Mouse (Mus musculus): ENCODE results near the gene Atp1a2.
"Not testable (repeated sequence)": the region's sequence is repeated elsewhere in the genome, so short reads cannot be mapped to it uniquely, and the experiment has no call there.

The Atp1a2 gene

DNA sequence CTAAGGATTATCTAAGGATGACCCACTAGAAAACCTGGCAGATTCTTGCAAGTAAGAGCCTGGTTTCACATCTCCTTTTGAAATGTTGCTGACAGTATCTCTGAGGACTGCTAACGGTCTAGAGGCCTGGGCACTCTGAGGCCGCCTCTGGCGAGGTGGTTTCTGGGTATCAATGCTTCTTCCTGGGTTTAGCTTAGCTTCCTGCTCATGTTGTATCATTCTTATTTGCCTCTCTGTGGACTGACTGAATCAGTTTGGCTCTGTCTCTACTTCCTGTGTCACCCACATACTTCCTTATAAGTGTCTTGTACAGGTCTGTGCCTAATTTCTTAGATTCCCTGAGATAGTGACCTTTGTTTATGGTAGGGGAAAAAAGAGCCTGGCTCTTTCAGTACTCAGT is 20.7 kb downstream of the Atp1a2 start:
- DNase-seq (ENCODE audit: extremely low spot score, low read depth, low spot score), result no peak

DNA sequence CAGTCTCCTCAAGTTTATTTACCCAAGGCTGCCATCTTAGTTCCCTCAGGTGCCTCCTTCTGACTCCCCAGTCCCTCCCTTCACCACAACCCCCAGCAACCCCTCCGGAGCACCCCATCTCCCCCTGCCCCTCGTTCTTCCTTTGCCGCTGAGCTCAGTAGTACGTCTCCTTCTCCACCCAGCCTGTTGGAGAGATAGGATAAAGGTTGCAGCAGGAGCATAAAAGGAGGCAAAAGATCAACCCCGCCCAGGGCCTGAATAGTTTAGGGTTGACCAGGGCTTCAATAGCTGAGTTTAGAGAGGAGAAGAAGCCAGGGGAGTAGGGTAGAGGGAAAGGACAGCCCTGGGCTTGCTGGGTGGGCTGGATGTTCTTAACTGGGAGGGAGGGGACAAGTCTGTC is 23.3 kb downstream of the Atp1a2 start:
- DNase-seq (ENCODE audit: extremely low spot score, low read depth, low spot score), result no peak

DNA sequence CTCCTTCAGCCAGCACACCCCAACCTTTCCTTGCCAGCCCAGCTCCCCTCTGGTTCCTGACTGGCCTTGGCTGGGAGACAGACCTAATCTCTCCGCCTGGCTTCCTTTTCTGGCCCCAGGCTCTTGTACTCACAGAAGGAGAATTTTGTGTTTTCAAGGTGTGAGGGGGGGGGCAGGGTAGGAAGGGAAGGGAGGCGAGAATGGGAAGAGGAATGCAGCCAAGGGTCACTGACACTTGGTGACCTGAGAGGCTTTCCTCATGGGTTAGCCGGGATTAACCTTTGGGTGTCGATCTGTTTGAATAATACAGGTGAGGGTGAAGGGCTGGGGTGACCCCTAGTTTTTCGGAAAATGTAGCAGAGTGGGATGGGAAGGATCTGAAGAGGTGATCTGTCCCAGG is 23.7 kb downstream of the Atp1a2 start:
- no peak for DNase-seq (ENCODE audit: extremely low spot score, low read depth, low spot score)

DNA sequence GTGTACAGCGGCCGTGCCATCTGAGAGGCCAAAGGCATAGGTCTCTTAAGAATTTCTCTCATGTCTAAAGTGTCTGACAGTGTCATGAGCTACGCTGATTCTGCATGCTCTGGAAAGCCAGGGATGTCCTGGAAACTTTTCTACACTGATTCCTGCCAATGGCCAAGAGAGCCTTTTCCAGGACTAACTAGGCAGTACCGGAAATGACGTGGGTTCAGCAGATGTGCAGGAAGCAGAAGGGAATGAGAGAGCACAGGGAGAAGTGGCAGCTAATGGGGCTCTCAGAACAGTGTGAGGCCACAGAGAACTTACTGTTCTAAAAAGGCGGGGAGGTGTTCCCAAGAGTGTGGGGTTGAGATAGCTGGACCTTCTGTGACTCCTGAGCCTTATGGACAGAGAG is 24.5 kb downstream of the Atp1a2 start:
- no peak for DNase-seq (ENCODE audit: extremely low spot score, low read depth, low spot score)

DNA sequence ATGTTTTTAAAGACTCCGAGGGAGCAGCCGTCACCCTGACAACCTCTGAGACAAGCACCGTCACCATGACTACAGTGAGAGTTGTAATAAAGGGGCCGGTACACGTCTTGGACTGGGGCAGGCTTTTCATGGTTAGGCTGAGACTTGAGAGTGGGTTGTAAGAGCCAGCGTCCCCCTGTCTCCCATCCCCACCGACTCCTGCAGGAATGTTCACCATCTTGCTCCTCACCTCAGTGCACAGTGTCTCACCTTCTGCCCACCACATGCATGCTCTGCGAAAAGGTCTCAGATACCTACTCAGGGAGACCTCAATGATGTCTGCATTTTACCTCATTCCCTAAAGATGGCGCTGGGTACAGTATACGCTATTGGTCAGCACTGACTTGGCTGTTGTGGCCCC is 26.1 kb downstream of the Atp1a2 start:
- no peak for DNase-seq (ENCODE audit: extremely low spot score, low read depth, low spot score)

DNA sequence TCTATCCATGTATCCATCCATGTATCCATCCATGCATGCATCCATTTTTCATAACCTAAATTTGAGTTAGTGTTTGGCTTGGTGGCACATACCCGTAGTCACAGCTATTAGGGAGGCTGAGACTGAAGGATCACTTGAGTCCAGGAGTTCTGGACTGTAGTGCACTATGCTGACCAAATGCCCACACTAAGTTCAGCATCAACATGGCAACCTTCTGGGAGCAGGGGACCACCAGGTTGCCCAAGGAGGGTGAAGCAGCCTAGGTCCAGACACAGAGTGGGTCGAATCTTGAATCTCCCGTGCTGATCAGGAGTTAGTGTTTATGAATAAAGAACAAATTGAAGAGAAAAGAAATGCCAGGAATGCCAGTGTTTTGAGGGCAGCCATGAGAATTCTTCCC is 26.7 kb downstream of the Atp1a2 start:
- no peak for DNase-seq (ENCODE audit: extremely low spot score, low read depth, low spot score)

DNA sequence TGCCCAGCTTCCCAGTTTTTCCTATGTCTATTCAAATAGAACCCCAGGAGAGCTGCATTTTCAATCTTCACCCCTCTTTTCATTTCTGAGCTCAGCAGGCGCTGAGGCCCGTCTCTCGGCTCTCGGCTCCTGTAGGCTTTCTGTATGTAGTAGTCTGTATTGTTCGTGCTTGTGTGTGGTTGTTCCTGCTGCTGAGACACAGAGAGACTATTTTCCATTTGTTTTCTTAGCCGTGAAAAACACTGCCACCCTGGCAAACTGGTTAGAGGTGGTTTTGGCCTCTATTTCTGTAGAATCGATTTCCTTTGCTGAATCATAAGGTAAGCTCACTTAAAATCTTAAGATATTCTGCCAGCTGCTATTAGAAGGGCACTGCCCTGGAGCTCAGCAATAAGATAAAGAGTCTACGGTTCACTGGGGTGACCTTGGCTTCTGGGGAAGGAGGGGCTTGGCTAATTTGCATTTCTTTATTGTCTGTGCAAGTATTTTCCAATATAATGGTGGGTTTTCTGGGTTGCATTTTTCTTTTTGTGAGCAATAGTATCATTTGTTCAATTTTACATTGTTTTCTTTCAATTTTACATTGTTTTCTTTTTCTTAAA is 36.3 kb downstream of the Atp1a2 start, which contains the start of gene Igsf8:
Gene Igsf8, plus strand, starts transcription at position 165 of the 602 bp plus-strand sequence.
- DNase-seq (ENCODE audit: extremely low spot score, low read depth, low spot score), result no peak

DNA sequence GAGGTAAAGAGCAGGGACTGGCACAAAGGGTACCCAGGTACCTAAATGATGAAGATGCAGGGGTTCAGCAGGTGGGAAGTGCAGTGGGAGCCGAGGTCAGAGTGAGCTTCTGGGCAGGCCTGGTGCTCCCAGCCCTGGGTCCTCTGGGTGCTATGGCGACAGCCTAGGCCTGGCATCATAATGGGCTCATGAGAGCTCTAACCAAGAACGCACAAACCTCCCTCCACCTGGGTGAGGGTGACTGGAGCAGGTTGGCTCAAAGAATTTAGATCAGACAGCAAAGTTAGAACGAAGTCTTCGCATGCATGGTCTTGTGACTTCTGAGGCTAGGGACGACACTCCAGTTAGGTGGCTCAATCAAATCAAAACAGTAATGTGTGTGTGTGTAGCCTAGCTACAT is 39.5 kb downstream of the Atp1a2 start, which contains the start of gene Atp1a4:
Gene Atp1a4, minus strand, starts transcription at position 101 of the 400 bp plus-strand sequence.
- DNase-seq (ENCODE audit: extremely low spot score, low read depth, low spot score), result no peak

DNA sequence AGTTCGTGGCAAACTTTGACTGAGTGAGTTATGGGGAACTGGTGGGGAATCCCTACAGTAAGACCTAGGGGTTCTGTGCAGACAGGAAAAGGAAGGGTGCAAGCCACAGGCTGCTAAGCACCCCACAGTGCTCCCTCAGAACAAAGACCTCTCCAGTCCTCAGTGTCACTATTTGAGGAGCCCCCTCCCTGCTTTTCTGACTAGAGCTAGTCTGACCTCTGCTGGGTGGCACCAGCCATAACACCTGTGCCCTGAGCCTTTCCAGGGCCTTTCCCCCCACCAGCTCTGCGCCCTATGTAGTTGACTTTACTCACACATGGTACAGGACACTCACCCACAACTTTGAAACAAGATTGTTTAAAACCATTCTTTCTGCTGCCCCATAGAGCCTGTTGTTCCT is 50.2 kb downstream of the Atp1a2 start:
- no peak for DNase-seq (ENCODE audit: extremely low spot score, low read depth, low spot score)

DNA sequence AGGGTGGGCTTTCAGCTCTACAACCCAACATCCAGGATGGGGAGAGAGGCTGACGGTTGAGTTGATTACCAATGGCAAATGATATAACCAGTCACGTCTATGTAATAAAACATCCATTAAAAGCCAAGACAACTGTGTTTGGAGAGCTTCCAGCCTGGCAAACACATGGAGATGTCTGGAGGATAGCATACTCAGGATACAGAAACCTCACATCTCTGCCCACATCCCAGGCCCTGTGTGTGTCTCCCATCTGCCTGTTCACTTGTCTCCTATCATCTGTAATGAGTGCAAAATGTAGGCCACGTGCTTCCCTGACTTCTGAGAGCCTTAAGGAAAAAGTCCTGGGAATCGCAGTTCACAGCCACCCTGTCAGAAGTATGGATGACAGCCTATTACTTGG is 50.6 kb downstream of the Atp1a2 start:
- no peak for DNase-seq (ENCODE audit: extremely low spot score, low read depth, low spot score)

DNA sequence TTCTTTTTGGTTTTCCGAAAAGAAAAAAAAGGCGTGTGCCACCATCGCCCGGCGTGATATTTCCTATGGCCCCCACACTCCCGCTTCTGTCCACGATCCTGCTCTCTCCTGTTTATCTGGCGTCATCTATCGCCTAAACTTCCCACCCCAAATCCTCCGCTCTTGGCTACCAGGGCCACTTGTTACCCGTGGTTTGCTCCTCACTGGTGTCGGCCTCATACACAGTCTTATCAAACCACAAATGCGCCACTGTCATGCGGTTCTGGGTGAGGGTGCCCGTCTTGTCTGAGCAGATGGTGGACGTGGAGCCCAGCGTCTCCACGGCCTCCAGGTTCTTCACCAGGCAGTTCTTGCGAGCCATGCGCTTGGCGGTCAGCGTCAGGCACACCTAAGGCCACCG is 53.2 kb downstream of the Atp1a2 start:
- not testable (repeated sequence) for DNase-seq (ENCODE audit: extremely low spot score, low read depth, low spot score)

DNA sequence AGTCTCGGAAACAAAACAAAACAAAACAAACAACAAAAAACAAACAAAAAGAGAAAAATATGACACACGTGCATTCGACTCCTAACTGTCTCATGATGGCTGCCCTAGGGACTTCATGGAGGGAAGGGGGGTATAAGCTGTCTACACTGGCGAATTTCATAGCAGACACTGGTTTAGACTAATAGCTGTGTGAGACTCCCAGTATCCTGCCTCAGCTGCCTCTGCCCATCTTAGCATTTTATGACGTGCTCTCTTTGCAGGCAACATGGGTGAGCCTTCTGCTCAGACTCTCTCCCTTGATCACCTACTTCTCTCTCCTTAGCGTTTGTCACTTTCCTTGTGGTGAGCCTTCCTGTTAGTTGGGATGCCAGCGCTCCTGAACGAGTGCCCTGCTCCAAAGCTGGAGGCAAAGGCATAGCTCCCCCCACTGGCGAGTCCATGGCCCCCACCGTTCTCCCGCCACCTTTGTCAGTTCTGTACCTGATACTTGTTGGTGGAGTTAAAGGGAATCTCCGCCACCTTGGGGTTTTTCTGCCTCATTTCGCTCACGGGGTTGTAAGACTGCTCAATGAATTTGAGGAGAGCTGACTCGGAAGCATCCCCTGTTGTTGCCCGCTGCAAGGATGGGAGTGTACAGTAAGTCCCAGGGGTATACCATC is 54.2 kb downstream of the Atp1a2 start:
- no peak for DNase-seq (ENCODE audit: extremely low spot score, low read depth, low spot score)

DNA sequence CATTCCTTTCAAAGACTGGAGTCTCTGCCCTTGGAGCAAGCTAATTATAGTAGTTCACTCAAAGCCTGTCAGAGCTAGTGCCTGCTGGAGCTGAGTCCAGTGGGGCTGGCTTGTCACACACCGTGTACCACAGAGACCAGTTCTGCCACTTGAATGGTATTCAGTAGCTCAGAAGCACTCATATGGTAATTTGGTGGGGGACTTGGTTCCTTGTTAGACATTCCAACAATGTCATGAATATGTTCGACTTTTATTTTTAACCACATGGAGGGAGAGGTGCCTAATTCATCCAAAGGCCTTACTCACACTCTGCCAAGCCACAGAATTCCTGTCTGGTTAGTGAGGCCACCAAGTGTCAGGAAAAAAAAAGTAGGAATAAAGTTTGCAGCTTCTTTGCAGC is 55.5 kb downstream of the Atp1a2 start:
- no peak for DNase-seq (ENCODE audit: extremely low spot score, low read depth, low spot score)

DNA sequence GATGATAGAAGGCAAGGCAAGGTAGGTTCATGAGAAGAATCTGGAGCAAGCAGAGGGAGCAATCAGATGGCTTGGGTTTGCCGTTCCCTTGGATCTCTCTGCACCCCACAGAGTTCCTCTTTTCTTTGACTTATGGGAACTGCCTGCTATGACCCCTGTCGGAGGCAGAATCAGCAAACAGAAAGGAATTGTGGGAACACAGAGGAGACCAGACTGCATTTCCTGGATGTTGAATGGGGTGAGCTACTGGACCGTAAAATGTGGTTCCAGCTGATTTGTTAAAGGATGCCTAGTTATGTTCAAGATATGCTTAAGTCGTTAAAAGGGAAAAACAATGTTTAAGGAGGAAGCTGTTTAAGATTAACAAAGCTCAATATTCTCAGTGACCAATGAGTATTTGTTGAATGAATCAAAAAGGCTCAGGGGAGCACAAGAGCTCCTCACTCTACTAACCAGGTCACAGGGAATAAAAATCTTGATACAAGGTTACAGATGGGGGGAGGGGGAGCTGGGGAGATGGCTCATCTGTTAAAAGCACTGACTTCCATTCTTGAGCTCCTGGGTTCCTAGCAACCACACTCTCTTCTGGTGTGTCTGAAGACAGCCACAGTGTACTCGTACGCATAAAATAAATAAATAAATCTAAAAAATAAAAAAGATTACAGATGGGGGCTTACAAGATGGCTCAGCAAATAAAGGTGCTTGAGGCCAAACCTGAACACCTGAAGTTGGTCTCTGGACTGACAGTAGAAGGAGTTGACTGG is 56.7 kb downstream of the Atp1a2 start:
- no peak for DNase-seq (ENCODE audit: extremely low spot score, low read depth, low spot score)

DNA sequence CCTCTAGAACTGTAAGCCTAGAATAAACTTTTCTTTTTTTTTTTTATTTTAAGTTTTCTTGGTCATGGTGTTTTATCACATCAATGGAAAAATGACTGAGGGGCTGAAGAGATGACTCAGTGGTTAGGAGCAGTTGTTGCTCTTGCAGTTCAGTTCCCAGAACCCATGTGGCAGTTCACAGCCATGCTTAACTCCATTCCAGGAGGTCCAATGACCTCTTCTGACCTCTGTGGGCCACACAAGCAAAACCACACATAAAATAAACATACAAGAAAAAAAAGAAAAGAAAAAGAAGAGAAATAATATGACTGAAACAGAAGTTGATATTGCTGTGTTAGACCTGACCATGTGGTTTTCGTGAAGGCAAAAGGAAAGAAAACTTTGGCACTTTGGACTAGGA is 68.6 kb downstream of the Atp1a2 start:
- DNase-seq (ENCODE audit: extremely low spot score, low read depth, low spot score), result no peak

DNA sequence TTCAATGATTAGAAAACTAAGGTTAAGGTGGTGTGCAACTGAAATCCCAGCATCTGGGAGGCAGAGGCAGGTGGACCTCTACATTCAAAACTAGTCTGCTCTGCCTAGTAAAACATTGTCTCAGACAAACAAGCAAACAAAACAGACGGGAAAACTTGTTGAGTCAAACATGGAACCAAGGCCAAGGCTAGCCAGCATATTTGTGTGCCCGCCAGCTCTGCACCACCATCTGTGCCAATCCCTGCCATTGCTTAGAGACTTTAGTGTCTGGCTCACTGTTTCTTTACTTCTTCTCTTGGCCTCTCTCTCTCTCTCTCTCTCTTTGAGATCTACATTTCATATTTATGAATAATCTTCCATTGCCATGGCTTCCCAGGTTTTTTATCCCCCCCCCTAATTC is 69.7 kb downstream of the Atp1a2 start:
- no peak for DNase-seq (ENCODE audit: extremely low spot score, low read depth, low spot score)

Data from hindlimb bud, embryonic 11.5 days (tissue).